Mouse (Mus musculus) T-helper 1 cell (primary cell): ENCODE measurements at regions not wholly inside any gene's neighbourhood (a gene's known extent, or its start where the extent isn't known, plus 50 kb on each side); places are given as distances from the start of the nearest gene placed in this dataset.

Experiments
- in situ Hi-C: fragments of 300-600 bp; cut with MboI, MseI; formaldehyde crosslinking; loops from one replicate; pipeline ENCODE4 v1.15.1; 2025; ENCODE audit warnings: high pct_unique_total_duplicates

- in situ Hi-C loops, result loop anchor here (5.0 kb wide), 3 partner anchors 173 to 653 kb away; no protein-coding TSS in a partner anchor
Measured at GRCm38 (mm10) chr6:31664495-31664894, 100.7 kb upstream of the Podxl start.

GRCm38 (mm10) chr6:31660778-31661177, 97.0 kb upstream of the Podxl start:
- in situ Hi-C loops, result loop anchor here (5.0 kb wide), 3 partner anchors 177 to 657 kb away; no protein-coding TSS in a partner anchor

- in situ Hi-C loops, result loop anchor here (5.0 kb wide), 3 partner anchors 177 to 657 kb away; no protein-coding TSS in a partner anchor
Measured at GRCm38 (mm10) chr6:31659901-31660300, 96.1 kb upstream of the Podxl start.

DNA sequence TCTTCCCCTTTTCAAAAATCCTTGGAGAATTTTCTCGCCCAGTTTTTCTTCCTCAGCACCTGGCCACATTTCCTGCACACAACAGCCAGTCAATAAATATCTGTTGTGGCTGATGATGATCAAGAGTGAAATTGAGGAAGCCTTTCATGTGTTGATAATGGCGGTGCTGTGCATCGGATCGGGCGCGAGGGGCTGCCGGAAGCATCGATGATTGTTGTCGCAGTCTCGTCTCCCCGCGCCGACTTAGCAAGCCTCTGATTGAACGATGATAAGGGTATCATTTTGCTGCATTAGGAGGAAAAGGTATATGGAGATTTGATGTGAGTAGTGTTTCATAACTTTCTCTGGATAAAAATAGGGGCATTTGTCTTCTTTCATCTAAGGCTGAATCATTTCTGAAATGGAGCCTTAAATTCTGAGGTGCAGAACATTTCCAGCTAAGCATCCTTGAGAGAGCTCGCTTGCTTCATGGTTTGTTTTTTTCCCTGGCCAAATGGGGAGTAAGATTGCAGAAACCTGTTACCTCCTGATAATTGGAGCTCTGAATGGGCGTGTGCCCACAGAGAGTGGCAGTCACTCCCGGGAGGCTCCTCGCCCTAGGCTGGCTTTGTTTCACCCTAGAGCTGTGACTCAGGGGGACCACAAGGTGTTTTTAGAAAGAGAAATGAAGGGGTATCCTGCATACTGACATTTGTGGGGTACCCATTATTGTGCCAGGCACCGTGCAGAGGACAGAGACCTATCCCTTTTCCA, 94.8 kb upstream of the Podxl start:
- in situ Hi-C loops, result no loop called here

- in situ Hi-C loops, result no loop called here
Measured at GRCm38 (mm10) chr6:31650791-31651476, 87.2 kb upstream of the Podxl start.

DNA sequence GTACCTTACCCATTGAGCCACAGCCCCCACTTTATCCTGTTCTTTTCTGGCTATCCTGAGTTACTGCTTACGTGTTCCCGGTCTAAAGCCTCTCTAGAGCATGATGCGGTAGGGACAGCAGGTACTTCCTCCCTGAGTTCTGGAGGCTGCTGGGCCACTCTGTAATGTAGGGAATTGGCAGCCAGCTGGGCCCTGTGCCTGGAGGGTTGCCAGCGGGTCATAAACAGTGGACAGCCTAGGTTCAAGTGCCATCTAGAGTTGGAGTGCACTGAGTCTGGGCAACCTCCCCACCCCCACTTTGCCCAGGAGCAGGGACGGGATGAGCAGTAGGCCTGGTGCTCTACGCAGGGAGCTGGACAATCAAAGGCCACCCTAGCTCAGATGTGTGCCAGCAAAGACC, 81.5 kb upstream of the Podxl start:
- in situ Hi-C loops, result no loop called here

- in situ Hi-C loops, result loop anchor here (5.0 kb wide), 1 partner anchor 122 kb away; no protein-coding TSS in a partner anchor
Measured at GRCm38 (mm10) chr6:31644504-31644903, 80.7 kb upstream of the Podxl start.

- in situ Hi-C loops, result loop anchor here (5.0 kb wide), 1 partner anchor 120 kb away; no protein-coding TSS in a partner anchor
Measured at GRCm38 (mm10) chr6:31642451-31642942, 78.7 kb upstream of the Podxl start.

- in situ Hi-C loops, result loop anchor here (5.0 kb wide), 1 partner anchor 118 kb away; no protein-coding TSS in a partner anchor
Measured at GRCm38 (mm10) chr6:31640745-31641144, 77.0 kb upstream of the Podxl start.

DNA sequence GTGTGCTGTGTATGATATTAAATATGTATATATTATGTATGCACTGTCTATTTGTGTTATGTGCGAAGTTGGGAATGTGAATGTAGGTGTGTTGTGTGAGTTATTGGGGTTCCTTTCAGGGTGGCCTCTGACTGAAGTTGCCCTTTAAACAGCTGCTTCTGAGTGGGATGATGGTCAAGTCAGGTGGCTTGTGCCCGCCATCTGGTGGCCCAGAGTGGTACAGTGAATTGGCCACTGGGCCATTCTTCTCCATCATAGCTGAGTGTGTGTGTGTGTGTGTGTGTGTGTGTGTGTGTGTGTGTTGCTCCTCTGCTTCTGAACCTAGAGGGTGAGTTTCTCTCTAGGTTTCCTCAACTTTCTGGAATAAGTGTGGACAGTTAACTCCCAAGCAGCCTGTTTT, 75.7 kb upstream of the Podxl start:
- in situ Hi-C loops, result no loop called here

DNA sequence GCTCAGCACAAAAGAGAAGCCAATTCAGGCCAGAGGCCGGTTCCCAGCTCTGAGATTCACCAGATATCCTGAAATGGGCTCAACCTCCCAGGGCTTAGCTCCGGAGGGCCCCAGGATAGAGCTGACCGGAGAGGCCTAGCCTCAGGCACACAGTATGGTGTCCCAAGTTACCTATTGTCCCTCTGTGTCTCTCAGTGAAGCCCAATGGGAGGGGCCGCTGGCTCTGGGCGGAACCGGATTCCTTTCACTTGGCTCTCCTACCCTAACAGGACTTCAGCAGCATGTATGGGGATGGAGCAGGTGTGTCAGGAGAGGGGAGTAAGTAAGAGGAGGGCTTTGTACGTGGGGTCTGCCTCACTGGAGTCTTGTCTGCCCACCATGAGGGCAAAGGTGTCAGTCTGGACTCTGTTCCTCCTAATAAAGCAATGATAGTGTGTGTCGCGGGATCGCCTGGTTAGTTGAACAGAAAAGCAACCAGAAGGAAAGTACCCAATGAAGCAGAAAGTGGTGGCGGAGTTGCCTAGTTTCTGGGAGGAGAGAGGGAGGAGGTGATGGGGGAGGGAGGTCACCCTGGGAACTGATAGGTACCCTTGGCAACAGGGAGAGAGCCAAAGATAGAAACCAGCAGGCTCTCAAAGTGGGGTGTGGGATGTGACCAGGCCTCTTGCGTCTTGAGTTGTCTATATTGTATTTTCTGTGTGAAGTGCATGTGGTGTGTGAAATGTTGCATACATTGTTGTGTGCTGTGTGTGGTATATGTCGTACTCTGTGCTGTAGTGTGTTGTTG, 74.8 kb upstream of the Podxl start:
- in situ Hi-C loops, result no loop called here

DNA sequence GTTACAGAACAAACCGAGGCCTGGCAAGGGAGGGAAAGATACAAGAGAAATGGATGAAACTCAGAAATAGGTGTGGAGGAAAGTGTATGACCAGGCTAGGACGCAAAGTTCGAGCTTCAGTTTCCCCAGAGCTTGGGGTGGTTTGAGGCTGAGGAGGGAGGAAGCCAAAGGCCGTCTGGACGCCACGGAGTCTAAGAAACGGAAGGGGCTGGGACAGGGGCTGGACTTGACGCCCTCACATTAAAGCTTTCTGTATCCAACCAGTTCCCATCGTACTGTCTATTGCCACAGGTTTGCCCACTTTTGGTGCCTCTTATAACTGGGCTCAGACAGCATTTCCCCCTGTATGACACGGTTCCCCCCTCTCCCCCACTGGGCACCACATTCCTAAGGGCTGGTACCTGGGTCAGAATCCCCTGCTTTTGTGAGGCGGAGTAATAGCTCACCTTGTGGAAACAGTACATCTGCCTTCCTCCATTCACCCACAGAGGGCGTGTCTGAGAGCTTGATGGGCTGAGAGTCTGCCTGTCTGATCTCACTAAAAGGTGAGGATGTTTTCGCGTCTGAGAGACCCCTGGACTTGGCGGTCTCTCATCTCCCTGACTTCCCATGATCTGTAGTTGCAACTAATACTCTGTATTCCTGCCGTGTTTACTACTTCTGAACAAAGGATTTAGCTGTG, 73.7 kb upstream of the Podxl start:
- in situ Hi-C loops, result no loop called here

DNA sequence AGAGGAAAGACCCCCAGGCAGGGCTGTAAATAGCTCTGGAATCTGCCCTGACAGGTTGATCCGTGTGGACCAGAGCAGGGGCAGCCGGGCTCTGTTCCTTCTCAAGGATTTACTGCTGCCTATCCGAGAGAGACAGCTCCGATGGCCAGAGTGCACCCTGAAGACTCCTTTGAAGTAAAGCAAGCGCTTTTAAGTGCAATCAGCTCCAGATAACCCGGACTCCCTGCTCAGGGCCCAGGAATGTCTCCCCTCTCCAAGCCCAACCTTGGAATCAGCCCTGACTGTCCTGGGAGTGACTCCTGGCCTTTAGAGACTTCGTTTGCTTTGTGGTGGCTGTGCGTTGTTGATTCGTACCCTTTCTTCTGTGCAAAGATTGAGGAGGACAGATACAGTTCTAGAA, 73.2 kb upstream of the Podxl start:
- in situ Hi-C loops, result no loop called here

- in situ Hi-C loops, result no loop called here
Measured at GRCm38 (mm10) chr6:31632485-31632884, 68.7 kb upstream of the Podxl start.

DNA sequence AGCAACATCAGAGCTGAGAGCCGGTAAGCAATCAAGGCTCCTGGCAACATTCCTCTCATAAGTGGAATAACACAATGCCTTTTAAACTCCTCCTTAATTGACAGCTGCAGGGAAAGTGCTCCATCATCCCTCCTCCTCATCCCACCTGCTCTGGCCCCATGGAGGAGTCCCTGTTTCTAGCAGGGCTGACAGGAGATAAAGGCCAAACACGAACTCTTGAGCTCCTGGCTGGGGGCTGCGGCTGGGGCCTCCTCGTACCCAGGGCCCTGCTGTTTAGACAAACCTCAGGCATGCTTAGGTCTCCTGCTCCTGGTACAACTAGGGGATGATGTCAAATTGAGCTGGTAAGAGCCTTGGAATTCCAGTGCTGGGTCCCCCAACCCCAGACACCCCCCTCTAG, 66.2 kb upstream of the Podxl start:
- in situ Hi-C loops, result no loop called here

GRCm38 (mm10) chr6:31627912-31628311, 64.1 kb upstream of the Podxl start:
- in situ Hi-C loops, result no loop called here

DNA sequence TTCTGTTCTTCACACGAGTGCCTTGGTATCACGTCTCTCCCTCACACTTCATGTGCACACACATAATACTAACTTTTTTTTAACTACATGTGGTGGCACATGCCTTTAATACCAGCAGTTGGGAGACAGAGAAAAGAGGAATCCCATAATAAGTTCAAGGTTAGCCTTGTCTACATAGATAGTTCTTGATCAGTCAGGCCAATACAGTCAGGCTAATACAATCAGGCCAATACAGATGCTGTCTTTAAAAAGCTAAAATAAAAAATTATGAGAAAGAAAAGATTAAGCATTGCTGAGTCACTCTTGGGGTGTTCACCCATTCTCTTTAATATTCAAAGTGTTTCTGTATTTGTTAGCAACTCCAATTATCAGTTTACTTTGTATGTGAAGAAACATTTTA, 61.3 kb upstream of the Podxl start:
- in situ Hi-C loops, result no loop called here

GRCm38 (mm10) chr6:31624374-31624773, 60.6 kb upstream of the Podxl start:
- in situ Hi-C loops, result no loop called here

GRCm38 (mm10) chr6:31621023-31621422, 57.2 kb upstream of the Podxl start:
- in situ Hi-C loops, result no loop called here

DNA sequence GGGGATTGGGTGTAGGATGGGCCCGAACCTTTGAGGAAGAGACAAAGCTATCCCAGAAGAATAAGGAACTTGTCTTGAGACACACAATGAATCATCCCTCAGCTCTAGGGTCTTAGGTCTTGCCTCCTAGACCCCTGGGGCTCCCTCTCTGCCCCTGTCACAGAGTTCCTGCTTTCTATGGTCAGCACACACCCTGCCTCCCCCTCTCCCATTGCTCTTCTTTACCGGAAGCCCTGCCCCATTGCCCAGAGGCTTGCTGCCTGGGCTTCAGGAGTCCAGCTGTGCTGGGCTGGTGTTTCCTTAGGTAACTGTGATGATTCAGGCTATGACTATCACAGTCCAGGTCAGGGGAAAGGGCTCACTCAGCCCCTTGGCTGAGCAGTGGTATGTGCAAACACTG, 55.1 kb upstream of the Podxl start:
- in situ Hi-C loops, result no loop called here

GRCm38 (mm10) chr6:31617341-31617740, 53.6 kb upstream of the Podxl start:
- in situ Hi-C loops, result no loop called here
